Mouse (Mus musculus): ENCODE data around the gene Lipe.

GRCm38 (mm10) chr7:25391856-25392453, 6.6 kb downstream of the Lipe start:
- TF ChIP-seq CHD2 (IDR thresholded peaks at IDR 0.05; ENCODE audit: low read depth, low read length), result no peak
- TF ChIP-seq ZNF384 (IDR thresholded peaks at IDR 0.05; ENCODE audit: low read depth, low read length), result no peak

All from ES-E14 (cell line).